Mouse (Mus musculus): Measurements from ENCODE around the gene Tfe3.
A peak's percentile ranks its signal among the peaks of the same experiment; 100 is the strongest.
"Not testable (repeated sequence)": the region's sequence is repeated elsewhere in the genome, so short reads cannot be mapped to it uniquely, and the experiment has no call there.

Gene Tfe3

GRCm38 (mm10) chrX:7762137-7762920, at the start of gene Tfe3:
TSS of gene Tfe3 (plus strand) at chrX:7762560.
- peak; percentile 91 to 95 for DNase-seq

- DNase-seq, result not testable (repeated sequence)
Observed at GRCm38 (mm10) chrX:7713764-7714134, 48.6 kb upstream of the Tfe3 start.

- DNase-seq, result peak; percentile 91 to 95
Observed at GRCm38 (mm10) chrX:7714135-7714899, 48.0 kb upstream of the Tfe3 start, which contains the start of gene Wdr45. TSS of gene Wdr45 (plus strand) at chrX:7714333.

GRCm38 (mm10) chrX:7716058-7716457, 46.3 kb upstream of the Tfe3 start:
- not testable (repeated sequence) for DNase-seq

- DNase-seq, result peak; percentile 70 to 75
Observed at GRCm38 (mm10) chrX:7721514-7722281, 40.7 kb upstream of the Tfe3 start, which contains the start of gene Gm45208. TSS of gene Gm45208 (plus strand) at chrX:7722245.

GRCm38 (mm10) chrX:7722282-7722611, 40.1 kb upstream of the Tfe3 start:
- no peak for DNase-seq

GRCm38 (mm10) chrX:7722691-7723090, 39.7 kb upstream of the Tfe3 start:
- DNase-seq, result no peak

GRCm38 (mm10) chrX:7724135-7724534, 38.2 kb upstream of the Tfe3 start:
- DNase-seq, result no peak

- no peak for DNase-seq
Observed at GRCm38 (mm10) chrX:7725841-7726240, 36.5 kb upstream of the Tfe3 start.

GRCm38 (mm10) chrX:7727176-7727575, 35.2 kb upstream of the Tfe3 start:
- DNase-seq, result no peak

GRCm38 (mm10) chrX:7728215-7728921, 34.0 kb upstream of the Tfe3 start, which contains the start of gene Praf2:
TSS of gene Praf2 (plus strand) at chrX:7728439.
- peak; percentile 78 to 82 for DNase-seq

- DNase-seq, result no peak
Observed at GRCm38 (mm10) chrX:7728922-7729265, 33.5 kb upstream of the Tfe3 start.

GRCm38 (mm10) chrX:7733571-7734156, 28.7 kb upstream of the Tfe3 start:
- peak; percentile 86 to 89 for DNase-seq

- peak; percentile 80 to 89 for DNase-seq
Observed at GRCm38 (mm10) chrX:7739336-7740081, 22.9 kb upstream of the Tfe3 start.

GRCm38 (mm10) chrX:7740082-7740819, 22.1 kb upstream of the Tfe3 start:
- peak; percentile 24 to 48 for DNase-seq

- no peak for DNase-seq
Observed at GRCm38 (mm10) chrX:7741103-7741502, 21.3 kb upstream of the Tfe3 start.

GRCm38 (mm10) chrX:7743470-7743869, 18.9 kb upstream of the Tfe3 start:
- DNase-seq, result no peak

GRCm38 (mm10) chrX:7744940-7745339, 17.4 kb upstream of the Tfe3 start:
- DNase-seq, result no peak

- no peak for DNase-seq
Observed at GRCm38 (mm10) chrX:7745429-7745828, 16.9 kb upstream of the Tfe3 start.

- peak; percentile 84 to 89 for DNase-seq
Observed at GRCm38 (mm10) chrX:7750432-7751116, 11.8 kb upstream of the Tfe3 start, which contains the start of gene Ccdc120. TSS of gene Ccdc120 (minus strand) at chrX:7750905.
